Mouse (Mus musculus) brain, embryonic 14.5 days (tissue): ENCODE measurements at regions not wholly inside any gene's neighbourhood (a gene's known extent, or its start where the extent isn't known, plus 50 kb on each side); places are given as distances from the start of the nearest gene placed in this dataset.

Experiments used
- CTCF ChIP-seq: fragments of 200-500 bp; IDR thresholded peaks from 2 replicates; pipeline ENCODE4 v1.5.1; 2012; ENCODE audit warnings: inconsistent platforms, mild to moderate bottlenecking, moderate library complexity, borderline replicate concordance; ENCODE audit not compliant: insufficient read depth, insufficient read length; ENCODE audit errors: extremely low read depth
- POLR2A ChIP-seq: fragments of 200-500 bp; IDR thresholded peaks from 2 replicates; pipeline ENCODE4 v1.6.1; 2012; ENCODE audit warnings: mild to moderate bottlenecking, inconsistent platforms, borderline replicate concordance; ENCODE audit not compliant: poor library complexity, insufficient read depth, insufficient read length, severe bottlenecking; ENCODE audit errors: extremely low read depth

DNA sequence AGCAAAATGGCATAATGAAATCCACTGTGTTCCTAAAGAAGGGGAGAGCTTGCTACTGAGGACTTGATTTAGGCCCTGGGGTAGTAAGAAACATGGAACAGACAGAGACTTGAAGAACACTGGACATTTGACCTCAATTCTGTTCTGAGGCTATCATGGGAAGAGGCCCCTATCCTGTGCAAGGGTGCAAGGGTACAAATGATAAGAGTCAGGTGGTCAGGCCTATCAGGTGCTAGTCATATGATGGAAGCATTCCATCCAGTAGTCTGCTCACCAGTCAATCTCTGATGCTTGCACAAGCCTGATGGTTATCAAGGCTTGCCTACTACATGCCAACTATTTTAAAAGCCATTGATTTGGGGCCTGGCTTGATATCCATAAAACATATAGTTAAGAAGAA is 420.6 kb upstream of the Tshz3 start:
- no peak for TF ChIP-seq CTCF
- no peak for TF ChIP-seq POLR2A
